Mouse (Mus musculus) heart, postnatal 0 days (tissue): ENCODE measurements at regions not wholly inside any gene's neighbourhood (a gene's known extent, or its start where the extent isn't known, plus 50 kb on each side); places are given as distances from the start of the nearest gene placed in this dataset.

Source experiments
- CTCF ChIP-seq: IDR thresholded peaks from 2 replicates; pipeline ENCODE4 v1.5.1; 2016; ENCODE audit warnings: antibody characterized with exemption, control low read depth, low read depth
- EP300 ChIP-seq: IDR thresholded peaks from 2 replicates; pipeline ENCODE4 v1.6.1; 2016; ENCODE audit warnings: antibody characterized with exemption, low read depth

- TF ChIP-seq CTCF (no peak), EP300 (no peak)
These were observed 87.1 kb downstream of the Vcpkmt start for GRCm38 (mm10) chr12:69495776-69496175.
